Mouse (Mus musculus) G1E (cell line): ENCODE results near the gene Lyrm7. TPM values are rescaled to one million over a fixed set of nuclear protein-coding genes. Genes with fewer than 3 reads are reported as not detected.

Experiments used
- ATAC-seq: 2 replicates; pipeline ENCODE4 v1.8.0; 2016; ENCODE audit warnings: mild to moderate bottlenecking; ENCODE audit not compliant: insufficient number of reproducible peaks, poor library complexity, low FRiP score, severe bottlenecking; ENCODE audit errors: extremely low read depth
- DNase-seq: peaks from one replicate; pipeline ENCODE4 v3.0.0; 2012; ENCODE audit warnings: low spot score
- H3K27me3 ChIP-seq: 2 replicates; pipeline ENCODE4 v1.6.1; 2012; ENCODE audit warnings: mild to moderate bottlenecking, low read length, inconsistent platforms; ENCODE audit not compliant: insufficient read depth
- H3K36me3 ChIP-seq: replicated peaks from 2 replicates; pipeline ENCODE3; 2012; ENCODE audit warnings: mild to moderate bottlenecking, inconsistent platforms
- H3K4me1 ChIP-seq: 2 replicates; pipeline ENCODE4 v1.6.1; 2012; ENCODE audit warnings: low read depth, low read length, inconsistent platforms, mixed read lengths; ENCODE audit not compliant: insufficient read depth
- H3K4me3 ChIP-seq: 2 replicates; pipeline ENCODE4 v1.5.1; 2012; ENCODE audit warnings: low read depth, mild to moderate bottlenecking, inconsistent platforms, low read length, moderate library complexity, mixed read lengths
- H3K9me3 ChIP-seq: replicated peaks from 2 replicates; pipeline ENCODE4 v1.6.1; 2012; ENCODE audit warnings: inconsistent platforms
- CTCF ChIP-seq: IDR thresholded peaks from 2 replicates; pipeline ENCODE4 v1.5.1; 2012; ENCODE audit warnings: low read depth, low read length, inconsistent platforms, mixed read lengths
- GATA1 ChIP-seq: IDR thresholded peaks from 2 replicates; pipeline ENCODE4 v1.6.1; 2012; ENCODE audit warnings: borderline replicate concordance, low read length, inconsistent platforms, mixed read lengths
- GATA2 ChIP-seq: IDR thresholded peaks from 2 replicates; pipeline ENCODE4 v1.6.1; 2012; ENCODE audit warnings: low read depth, low read length, inconsistent platforms, borderline replicate concordance
- POLR2AphosphoS5 ChIP-seq: IDR thresholded peaks from 2 replicates; pipeline ENCODE4 v1.6.1; 2012; ENCODE audit warnings: low read depth, low read length, inconsistent platforms; ENCODE audit not compliant: insufficient replicate concordance
- TAL1 ChIP-seq: conservative IDR thresholded peaks from 2 replicates; pipeline ENCODE4 v1.6.1; 2012; ENCODE audit warnings: low read depth, low read length, inconsistent platforms, mixed read lengths
- polyA plus RNA-seq: library from polyadenylated mRNA; stranded (reverse); fragments of >175 nt; gene quantifications from 2 replicates; pipeline ENCODE4 v1.2.3, GENCODE M21; 2012
- total RNA-seq, 2 experiments: library from RNA; stranded (forward) in 1 of 2; stranded (reverse) in 1 of 2; fragments of 200-1000 nt in 1 of 2; fragments of >200 nt in 1 of 2; fragmentation: Nextera tagmentation in 1 of 2; gene quantifications; 2 replicates each; pipeline ENCODE4 v1.2.3; 2014 to 2017

Gene Lyrm7
- total and polyA plus RNA-seq, 3 experiments = 0.51 to 9.9 (median 2.5) TPM

DNA sequence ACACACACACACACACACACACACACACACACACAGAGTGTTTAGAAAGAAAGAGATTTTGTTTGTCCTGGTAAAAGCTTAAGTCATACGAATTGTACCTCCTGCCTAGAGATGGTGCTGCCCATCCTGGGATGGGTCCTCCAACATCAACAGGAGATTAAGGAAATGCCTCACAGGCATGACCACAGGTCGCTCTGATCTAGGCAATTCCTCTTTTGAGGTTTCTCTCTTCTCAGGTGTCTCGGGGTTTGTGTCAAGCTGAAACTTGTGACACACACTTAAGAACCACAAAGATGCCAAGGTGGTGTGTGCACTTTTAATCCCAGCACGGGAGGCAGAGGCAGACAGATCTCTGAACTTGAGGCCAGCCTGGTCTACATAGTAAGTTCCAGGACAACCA, 52.5 kb downstream of the Lyrm7 start:
- no peak overlapping the region for H3K4me3 ChIP-seq
- H3K4me1 ChIP-seq = peaks cover 4% of the 10 kb centered on the region
- H3K27me3 ChIP-seq = peaks cover 45% of the 10 kb centered on the region
- DNase-seq = no peak
- TF ChIP-seq TAL1 = no peak
- TF ChIP-seq CTCF = no peak
- TF ChIP-seq POLR2AphosphoS5 = no peak
- TF ChIP-seq GATA2 = no peak
- TF ChIP-seq GATA1 = no peak
- ATAC-seq = no peak
- H3K36me3 ChIP-seq = no peaks in the 10 kb centered on the region
- H3K9me3 ChIP-seq = no peaks in the 10 kb centered on the region

DNA sequence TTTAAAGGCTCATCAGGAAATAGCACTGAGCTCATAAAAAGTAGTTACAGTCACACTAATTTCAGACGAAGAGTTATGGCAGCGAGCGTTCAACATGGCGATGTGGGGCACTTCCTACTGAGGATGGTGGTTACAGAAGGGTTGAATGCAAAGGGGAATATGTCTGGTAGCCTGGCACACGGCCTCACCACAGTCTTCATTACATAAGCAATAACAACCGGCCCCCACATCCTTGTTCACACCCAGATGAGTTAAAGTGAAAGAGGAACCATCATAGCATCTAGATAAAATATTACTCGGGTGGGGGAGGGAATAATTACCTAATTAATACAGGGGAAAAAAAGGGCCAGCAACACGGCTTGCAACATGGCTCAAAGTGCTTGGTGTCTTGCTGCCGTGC, 53.0 kb downstream of the Lyrm7 start:
- H3K4me3 ChIP-seq = no peak overlapping the region
- ATAC-seq = no peak

DNA sequence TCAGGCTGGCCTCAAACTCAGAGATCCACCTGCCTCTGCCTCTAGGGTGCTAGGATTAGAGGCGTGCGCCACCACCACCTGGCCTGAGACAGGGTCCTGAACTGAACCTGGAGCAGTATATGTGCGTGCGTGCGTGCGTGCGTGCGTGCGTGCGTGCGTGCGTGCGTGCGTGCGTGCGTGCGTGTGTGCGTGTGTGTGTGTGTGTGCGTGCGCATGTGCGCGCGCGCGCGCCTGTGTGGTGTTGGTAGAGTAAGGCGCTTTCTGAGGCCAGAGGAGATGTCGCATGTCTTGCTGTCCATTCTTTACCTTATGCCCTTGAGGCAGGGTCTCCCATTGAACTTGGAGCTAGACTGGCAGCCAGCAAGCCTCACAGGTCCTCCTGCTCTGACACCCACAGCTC, 53.8 kb downstream of the Lyrm7 start:
- Histone ChIP-seq H3K4me3 (no peak overlapping the region), H3K27me3 (peaks cover 37% of the 10 kb centered on the region), H3K36me3 (no peaks in the 10 kb centered on the region), H3K4me1 (peaks cover 4% of the 10 kb centered on the region), H3K9me3 (no peaks in the 10 kb centered on the region)
- ATAC-seq = no peak
- DNase-seq = no peak
- TF ChIP-seq POLR2AphosphoS5 (no peak), CTCF (no peak), GATA1 (no peak), GATA2 (no peak), TAL1 (no peak)

More for the DNA sequence above, 53.0 kb downstream of the Lyrm7 start:
- peaks cover 42% of the 10 kb centered on the region for H3K27me3 ChIP-seq
- no peaks in the 10 kb centered on the region for H3K36me3 ChIP-seq
- TF ChIP-seq POLR2AphosphoS5 (no peak), CTCF (no peak), GATA2 (no peak), TAL1 (no peak), GATA1 (no peak)
- no peaks in the 10 kb centered on the region for H3K9me3 ChIP-seq
- peak; percentile 5 for DNase-seq
- H3K4me1 ChIP-seq = peaks cover 4% of the 10 kb centered on the region

DNA sequence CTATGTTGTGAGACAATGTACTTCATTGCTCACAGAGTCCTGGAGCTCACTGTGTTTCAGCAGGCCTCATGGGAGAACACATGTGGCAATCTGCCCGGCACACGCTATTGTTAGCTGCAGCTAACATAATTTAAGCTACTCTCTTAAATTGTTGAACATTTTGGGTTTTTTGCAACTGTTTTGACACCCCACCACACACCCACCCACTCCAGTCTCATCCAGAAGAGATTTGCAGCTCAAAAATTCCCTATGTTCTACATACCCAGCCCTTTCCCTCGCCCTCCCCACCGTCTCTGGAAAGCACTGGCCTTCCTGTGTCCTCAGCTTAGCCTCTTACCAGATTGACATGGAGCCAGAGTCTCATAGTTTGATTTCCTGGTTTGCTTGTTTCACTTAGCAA, 55.5 kb downstream of the Lyrm7 start:
- Histone ChIP-seq H3K4me1 (peaks cover 4% of the 10 kb centered on the region), H3K9me3 (no peaks in the 10 kb centered on the region), H3K4me3 (no peak overlapping the region), H3K36me3 (no peaks in the 10 kb centered on the region), H3K27me3 (peaks cover 30% of the 10 kb centered on the region)
- ATAC-seq (no peak), DNase-seq (no peak)
- TF ChIP-seq GATA1 = no peak
- no peak for TF ChIP-seq TAL1
- TF ChIP-seq CTCF = no peak
- no peak for TF ChIP-seq POLR2AphosphoS5
- TF ChIP-seq GATA2 = no peak

DNA sequence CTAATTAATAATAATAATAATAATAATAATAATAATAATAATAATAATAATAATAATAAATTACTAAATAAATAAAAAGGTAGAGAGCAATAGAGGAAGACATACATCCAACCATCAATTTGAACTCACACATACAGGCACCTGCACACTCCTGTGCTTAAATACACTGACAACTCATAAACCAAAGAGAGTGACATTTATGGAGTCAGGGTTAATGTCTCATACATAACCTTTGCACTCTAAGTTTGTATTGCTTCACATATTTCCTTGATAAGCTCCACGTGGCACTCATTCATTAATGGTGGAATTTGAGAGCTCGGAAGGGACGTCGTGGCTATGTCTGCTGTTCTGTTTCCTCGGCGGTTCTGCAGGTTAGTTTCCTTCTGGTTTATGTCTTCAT, 58.1 kb downstream of the Lyrm7 start:
- DNase-seq = no peak
- ATAC-seq = no peak
- Histone ChIP-seq H3K9me3 (no peaks in the 10 kb centered on the region), H3K36me3 (no peaks in the 10 kb centered on the region), H3K4me1 (peaks cover 3% of the 10 kb centered on the region), H3K4me3 (no peak overlapping the region), H3K27me3 (peaks cover 14% of the 10 kb centered on the region)
- no peak for TF ChIP-seq GATA1
- TF ChIP-seq CTCF = no peak
- TF ChIP-seq TAL1 = no peak
- TF ChIP-seq POLR2AphosphoS5 = no peak
- no peak for TF ChIP-seq GATA2

DNA sequence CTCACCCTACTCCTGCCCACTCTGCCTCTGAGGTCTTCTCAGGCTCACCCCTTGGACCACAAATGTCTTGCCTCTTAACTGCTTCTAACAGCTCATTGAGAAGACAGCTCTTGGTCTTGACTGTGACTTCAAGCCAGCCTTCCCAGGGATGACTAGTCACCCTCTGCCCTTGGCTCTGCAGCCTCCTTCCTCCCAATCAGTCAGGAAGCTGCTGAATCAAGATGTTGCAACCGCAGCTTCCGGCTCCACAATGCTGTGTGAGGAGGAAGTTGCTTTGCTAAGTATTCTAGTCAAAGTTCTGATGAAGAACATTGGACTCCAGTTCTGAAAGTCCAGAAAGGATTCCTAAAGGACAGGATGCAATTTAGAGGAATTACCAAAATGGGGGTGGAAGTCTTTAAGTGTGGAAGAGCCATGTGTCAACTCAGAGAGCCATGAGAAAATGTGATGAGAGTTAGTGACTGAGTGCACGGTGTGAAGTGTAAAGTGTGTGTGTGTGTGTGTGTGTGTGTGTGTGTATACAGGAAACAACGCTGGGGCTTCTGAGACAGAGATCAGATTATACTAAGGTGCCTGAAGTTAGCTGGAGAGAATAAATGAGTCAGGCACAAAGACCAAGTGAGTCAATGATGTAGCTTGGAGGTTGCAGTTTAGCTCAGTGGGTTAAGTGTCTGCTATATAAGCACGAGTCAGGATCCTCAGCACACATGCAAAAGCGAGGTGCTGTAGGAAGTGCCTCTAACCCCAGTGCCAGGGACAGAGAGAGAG, 58.7 kb downstream of the Lyrm7 start:
- ATAC-seq = no peak
- H3K36me3 ChIP-seq = no peaks in the 10 kb centered on the region
- DNase-seq = no peak
- no peak overlapping the region for H3K4me3 ChIP-seq
- no peaks in the 10 kb centered on the region for H3K9me3 ChIP-seq
- no peak for TF ChIP-seq POLR2AphosphoS5
- no peak for TF ChIP-seq GATA2
- no peak for TF ChIP-seq CTCF
- no peak for TF ChIP-seq TAL1
- no peak for TF ChIP-seq GATA1
- peaks cover 12% of the 10 kb centered on the region for H3K27me3 ChIP-seq
- H3K4me1 ChIP-seq = no peaks in the 10 kb centered on the region
